Mouse (Mus musculus) CH12.LX (cell line): ENCODE results near the gene Homer3. TPM values are rescaled to one million over a fixed set of nuclear protein-coding genes. Genes with fewer than 3 reads are reported as not detected.

Experiments used
- DNase-seq: peaks from one replicate; pipeline ENCODE4 v3.0.0-alpha.2; 2013; ENCODE audit errors: extremely low read depth
- H3K27ac ChIP-seq: 2 replicates; pipeline ENCODE4 v1.5.1; 2012; ENCODE audit warnings: low read depth, mild to moderate bottlenecking, control low read depth, moderate library complexity; ENCODE audit not compliant: insufficient read depth
- H3K27me3 ChIP-seq: replicated peaks from 2 replicates; pipeline ENCODE3; 2012; ENCODE audit warnings: inconsistent platforms
- H3K36me3 ChIP-seq, 2 experiments: replicated peaks in 1 of 2; 2 replicates each; pipeline versions ENCODE3 to v1.6.1; 2012; ENCODE audit warnings: inconsistent platforms in 1 of 2, low read length in 1 of 2, mild to moderate bottlenecking in 1 of 2, mixed read lengths in 1 of 2, moderate library complexity in 1 of 2; ENCODE audit not compliant: control insufficient read depth in 1 of 2, insufficient read depth in 1 of 2
- H3K4me1 ChIP-seq, 2 experiments: 2 replicates each; pipeline ENCODE4 v1.6.1; 2012; ENCODE audit warnings: inconsistent platforms in 1 of 2, moderate library complexity in 1 of 2; ENCODE audit not compliant: insufficient read depth in 2 of 2, control insufficient read depth in 1 of 2
- H3K4me2 ChIP-seq: 2 replicates; pipeline ENCODE4 v1.6.1; 2012; ENCODE audit warnings: low read depth, mild to moderate bottlenecking, control low read depth; ENCODE audit not compliant: poor library complexity, insufficient read depth, severe bottlenecking
- H3K4me3 ChIP-seq, 3 experiments: fragments of 150-350 bp in 1 of 3; sonication (generic) in 1 of 3; replicated peaks in 1 of 3; 2 replicates each; pipeline versions ENCODE3 to v1.5.1; 2011 to 2012; ENCODE audit warnings: low read depth in 2 of 3, low read length in 2 of 3, mild to moderate bottlenecking in 2 of 3, moderate library complexity in 2 of 3, control low read depth in 1 of 3, improper control_type of control experiment in 1 of 3, inconsistent platforms in 1 of 3, mixed read lengths in 1 of 3; ENCODE audit not compliant: poor library complexity in 1 of 3
- H3K79me2 ChIP-seq: replicated peaks from 2 replicates; pipeline ENCODE4 v1.6.1; 2012; ENCODE audit warnings: mild to moderate bottlenecking, moderate library complexity; ENCODE audit not compliant: control insufficient read depth, poor library complexity, insufficient read depth, severe bottlenecking; ENCODE audit errors: extremely low read depth
- H3K9ac ChIP-seq: 2 replicates; pipeline ENCODE4 v1.6.1; 2012; ENCODE audit warnings: low read depth, mild to moderate bottlenecking, control low read depth, moderate library complexity; ENCODE audit not compliant: insufficient read depth
- H3K9me3 ChIP-seq: replicated peaks from 2 replicates; pipeline ENCODE3; 2012; ENCODE audit warnings: low read length, inconsistent platforms, mixed read lengths
- CTCF ChIP-seq, 2 experiments: IDR thresholded peaks in 1 of 2; conservative IDR thresholded peaks in 1 of 2; 2 replicates each; pipeline ENCODE4 v1.5.1; 2011 to 2012; ENCODE audit warnings: low read depth in 2 of 2, low read length in 2 of 2, improper control_type of control experiment in 1 of 2, inconsistent platforms in 1 of 2, mild to moderate bottlenecking in 1 of 2, moderate library complexity in 1 of 2
- MAFK ChIP-seq: IDR thresholded peaks from 2 replicates; pipeline ENCODE4 v1.6.1; 2011; ENCODE audit warnings: low read length, improper control_type of control experiment; ENCODE audit not compliant: insufficient replicate concordance
- POLR2AphosphoS2 ChIP-seq: IDR thresholded peaks from 2 replicates; pipeline ENCODE4 v1.6.1; 2011; ENCODE audit warnings: low read depth, low read length, improper control_type of control experiment
- RAD21 ChIP-seq: IDR thresholded peaks from 2 replicates; pipeline ENCODE4 v1.6.1; 2011; ENCODE audit warnings: low read depth, mild to moderate bottlenecking, low read length, improper control_type of control experiment, moderate library complexity
- SMC3 ChIP-seq: IDR thresholded peaks from 2 replicates; pipeline ENCODE4 v1.6.1; 2011; ENCODE audit warnings: low read depth, low read length, improper control_type of control experiment
- TCF12 ChIP-seq: IDR thresholded peaks from 2 replicates; pipeline ENCODE4 v1.6.1; 2014; ENCODE audit warnings: low read depth, mild to moderate bottlenecking, inconsistent platforms, low read length, improper control_type of control experiment
- USF2 ChIP-seq: conservative IDR thresholded peaks from 2 replicates; pipeline ENCODE4 v1.6.1; 2011; ENCODE audit warnings: low read depth, low read length, improper control_type of control experiment
- ZC3H11A ChIP-seq: IDR thresholded peaks from 2 replicates; pipeline ENCODE4 v1.6.1; 2012; ENCODE audit warnings: low read depth, mild to moderate bottlenecking, inconsistent platforms, low read length, improper control_type of control experiment
- ZKSCAN1 ChIP-seq: IDR thresholded peaks from 2 replicates; pipeline ENCODE4 v1.6.1; 2012; ENCODE audit warnings: low read depth, inconsistent platforms, low read length, improper control_type of control experiment, borderline replicate concordance
- dilution Hi-C: fragments of 300-500 bp; cut with MboI; formaldehyde crosslinking; loops from 2 replicates; pipeline ENCODE4 v1.14.3; 2020; ENCODE audit warnings: low sequenced_read_pairs; ENCODE audit not compliant: extremely low pct_unique_long_range_greater_than_20kb, extremely low pct_ligation_motif_present
- in situ Hi-C: fragments of 300-500 bp; cut with MboI; formaldehyde crosslinking; loops from 3 replicates; pipeline ENCODE4 v1.14.3; 2019; ENCODE audit warnings: low sequenced_read_pairs, low pct_ligation_motif_present, low pct_unique_long_range_greater_than_20kb, mixed read lengths
- polyA plus RNA-seq: library from polyadenylated mRNA; unstranded; fragments of >175 nt; gene quantifications from 2 replicates; pipeline ENCODE4 v1.2.1, GENCODE M21; 2012; ENCODE audit warnings: low read depth; ENCODE audit not compliant: insufficient read length
- total RNA-seq, 2 experiments: library from RNA; depleted of rRNA; stranded (reverse); fragments of 300-350 nt in 1 of 2; fragments of >200 nt in 1 of 2; gene quantifications; 2 replicates each; pipeline ENCODE4 v1.2.3; 2012 to 2014

Homer3 gene
- total and polyA plus RNA-seq, 3 experiments, result 9.0 to 14.0 (median 11.8) TPM

DNA sequence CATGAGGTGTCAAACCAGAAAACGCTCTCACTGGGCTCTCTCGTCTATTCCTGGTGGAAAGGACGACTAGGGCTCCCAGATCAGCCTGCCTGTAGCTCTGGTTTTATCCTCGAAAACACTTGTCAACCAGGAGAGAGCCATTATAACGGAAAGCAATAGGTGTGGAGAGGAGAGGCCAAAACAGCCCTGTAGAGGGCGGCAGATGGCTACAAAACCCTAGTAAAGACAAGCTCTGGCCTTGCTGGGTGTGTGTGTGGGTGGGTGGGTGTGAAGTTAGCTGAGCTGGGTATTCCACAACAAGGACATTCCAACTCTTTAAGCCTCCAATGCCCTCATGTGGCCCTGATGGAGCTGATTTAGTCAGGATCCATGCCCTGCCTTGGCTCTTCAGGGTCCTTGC lies 61.1 kb downstream of the Homer3 start:
- H3K4me2 ChIP-seq, result no peak overlapping the region
- H3K9me3 ChIP-seq, result no peaks in the 10 kb centered on the region
- H3K27me3 ChIP-seq, result no peaks in the 10 kb centered on the region
- dilution Hi-C loops, result no loop called here
- in situ Hi-C loops, result no loop called here
- TF ChIP-seq USF2 (no peak), CTCF (conservative IDR thresholded peaks at IDR 0.05 in 1 of 2, IDR thresholded peaks at IDR 0.05 in 1 of 2; ENCODE audit: low read depth in 2 of 2, low read length in 2 of 2) (peak in 1 of 2 experiments; percentile 65; a peak in 2 of 4 replicates), RAD21 (peak; percentile 55), POLR2AphosphoS2 (no peak), TCF12 (no peak), ZC3H11A (no peak), ZKSCAN1 (no peak), MAFK (no peak), SMC3 (peak; percentile 35; the same call in 1 of the 2 replicates)
- TF ChIP-seq, all 38 proteins: peak for 3
- peak; percentile 35 for DNase-seq
- H3K4me1 ChIP-seq, result peaks cover 14 to 29% of the 10 kb centered on the region in 2 experiments
- H3K9ac ChIP-seq, result no peak overlapping the region
- peaks cover 71 to 95% of the 10 kb centered on the region in 2 experiments for H3K36me3 ChIP-seq
- H3K79me2 ChIP-seq, result peaks cover 50% of the 10 kb centered on the region
- H3K4me3 ChIP-seq, result no peak overlapping the region
- H3K27ac ChIP-seq, result no peak overlapping the region

Other genes starting within 250 kb of the Homer3 start
Only the 20 nearest of the 27 such genes appear.
- gene Tm6sf2, start 209.9 kb upstream of the Homer3 start, total RNA-seq (2012; rRNA removed), result 1.9 and 2.4 TPM in 2 replicates
- gene Tm6sf2, start 209.9 kb upstream of the Homer3 start, total RNA-seq (2014; rRNA removed), result 0.22 and 0.40 TPM in 2 replicates
- gene Tm6sf2, start 209.9 kb upstream of the Homer3 start, polyA plus RNA-seq, result 1.8 and 2.6 TPM in 2 replicates
- 0.29 and 0.30 TPM in 2 replicates for gene Hapln4, start 199.4 kb upstream of the Homer3 start, total RNA-seq (2012; rRNA removed)
- 0.07 and 0.08 TPM in 2 replicates for gene Hapln4, start 199.4 kb upstream of the Homer3 start, total RNA-seq (2014; rRNA removed)
- 0.20 and 0.30 TPM in 2 replicates for gene Hapln4, start 199.4 kb upstream of the Homer3 start, polyA plus RNA-seq
- gene Ncan, start 162.0 kb upstream of the Homer3 start, total RNA-seq (2012; rRNA removed), result 2.1 and 2.6 TPM in 2 replicates
- gene Ncan, start 162.0 kb upstream of the Homer3 start, total RNA-seq (2014; rRNA removed), result 3.5 and 3.9 TPM in 2 replicates
- gene Ncan, start 162.0 kb upstream of the Homer3 start, polyA plus RNA-seq, result 5.3 and 6.0 TPM in 2 replicates
- 22.7 and 27.4 TPM in 2 replicates for gene Nr2c2ap, start 151.5 kb upstream of the Homer3 start, total RNA-seq (2012; rRNA removed)
- gene Nr2c2ap, start 151.5 kb upstream of the Homer3 start, total RNA-seq (2014; rRNA removed), result 15.6 and 16.4 TPM in 2 replicates
- gene Nr2c2ap, start 151.5 kb upstream of the Homer3 start, polyA plus RNA-seq, result 61.3 and 71.3 TPM in 2 replicates
- gene Rfxank, start 143.7 kb upstream of the Homer3 start, total RNA-seq (2012; rRNA removed), result 13.8 and 17.2 TPM in 2 replicates
- 10.5 and 13.4 TPM in 2 replicates for gene Rfxank, start 143.7 kb upstream of the Homer3 start, total RNA-seq (2014; rRNA removed)
- 9.5 and 12.3 TPM in 2 replicates for gene Rfxank, start 143.7 kb upstream of the Homer3 start, polyA plus RNA-seq
- 56.4 and 63.9 TPM in 2 replicates for gene Borcs8, start 143.3 kb upstream of the Homer3 start, total RNA-seq (2012; rRNA removed)
- gene Borcs8, start 143.3 kb upstream of the Homer3 start, total RNA-seq (2014; rRNA removed), result 22.2 and 28.7 TPM in 2 replicates
- 44.0 and 45.8 TPM in 2 replicates for gene Borcs8, start 143.3 kb upstream of the Homer3 start, polyA plus RNA-seq
- gene Mef2b, start 143.1 kb upstream of the Homer3 start, total RNA-seq (2012; rRNA removed), result 194 and 232 TPM in 2 replicates
- gene Mef2b, start 143.1 kb upstream of the Homer3 start, total RNA-seq (2014; rRNA removed), result 60.1 and 61.0 TPM in 2 replicates
- 130 and 168 TPM in 2 replicates for gene Mef2b, start 143.1 kb upstream of the Homer3 start, polyA plus RNA-seq
- gene Tmem161a, start 110.5 kb upstream of the Homer3 start, total RNA-seq (2012; rRNA removed), result 54.2 and 65.0 TPM in 2 replicates
- gene Tmem161a, start 110.5 kb upstream of the Homer3 start, total RNA-seq (2014; rRNA removed), result 68.2 and 73.6 TPM in 2 replicates
- 42.3 and 48.5 TPM in 2 replicates for gene Tmem161a, start 110.5 kb upstream of the Homer3 start, polyA plus RNA-seq
- gene Slc25a42, start 70.5 kb upstream of the Homer3 start, total RNA-seq (2012; rRNA removed), result 2.5 and 3.0 TPM in 2 replicates
- 0.63 and 0.80 TPM in 2 replicates for gene Slc25a42, start 70.5 kb upstream of the Homer3 start, total RNA-seq (2014; rRNA removed)
- gene Slc25a42, start 70.5 kb upstream of the Homer3 start, polyA plus RNA-seq, result 2.9 and 3.4 TPM in 2 replicates
- gene Sugp2, start 48.6 kb upstream of the Homer3 start, total RNA-seq (2012; rRNA removed), result 22.4 and 23.6 TPM in 2 replicates
- 9.4 and 10.0 TPM in 2 replicates for gene Sugp2, start 48.6 kb upstream of the Homer3 start, total RNA-seq (2014; rRNA removed)
- 20.1 and 21.4 TPM in 2 replicates for gene Sugp2, start 48.6 kb upstream of the Homer3 start, polyA plus RNA-seq
- 31.1 and 39.2 TPM in 2 replicates for gene Armc6, start 48.4 kb upstream of the Homer3 start, total RNA-seq (2012; rRNA removed)
- 21.6 and 23.7 TPM in 2 replicates for gene Armc6, start 48.4 kb upstream of the Homer3 start, total RNA-seq (2014; rRNA removed)
- gene Armc6, start 48.4 kb upstream of the Homer3 start, polyA plus RNA-seq, result 20.0 and 20.7 TPM in 2 replicates
- gene Ddx49, start 19.7 kb downstream of the Homer3 start, total RNA-seq (2012; rRNA removed), result 76.6 and 77.3 TPM in 2 replicates
- gene Ddx49, start 19.7 kb downstream of the Homer3 start, total RNA-seq (2014; rRNA removed), result 58.9 and 64.9 TPM in 2 replicates
- 98.4 and 129 TPM in 2 replicates for gene Ddx49, start 19.7 kb downstream of the Homer3 start, polyA plus RNA-seq
- 204 and 243 TPM in 2 replicates for gene Cope, start 19.7 kb downstream of the Homer3 start, total RNA-seq (2012; rRNA removed)
- gene Cope, start 19.7 kb downstream of the Homer3 start, total RNA-seq (2014; rRNA removed), result 134 and 139 TPM in 2 replicates
- 148 and 191 TPM in 2 replicates for gene Cope, start 19.7 kb downstream of the Homer3 start, polyA plus RNA-seq
- 0.13 TPM in 1 of 2 replicates, not detected in the other for gene Cers1, start 32.9 kb downstream of the Homer3 start, total RNA-seq (2012; rRNA removed)
- gene Cers1, start 32.9 kb downstream of the Homer3 start, total RNA-seq (2014; rRNA removed), result not detected in 2 replicates
- not detected in 2 replicates for gene Cers1, start 32.9 kb downstream of the Homer3 start, polyA plus RNA-seq
- gene Gdf1, start 47.0 kb downstream of the Homer3 start, total RNA-seq (2012; rRNA removed), result 0.08 and 0.17 TPM in 2 replicates
- gene Gdf1, start 47.0 kb downstream of the Homer3 start, total RNA-seq (2014; rRNA removed), result not detected in 2 replicates
- 0.26 TPM in 1 of 2 replicates, not detected in the other for gene Gdf1, start 47.0 kb downstream of the Homer3 start, polyA plus RNA-seq
- 39.6 and 45.7 TPM in 2 replicates for gene Upf1, start 70.5 kb downstream of the Homer3 start, total RNA-seq (2012; rRNA removed)
- 27.0 and 31.1 TPM in 2 replicates for gene Upf1, start 70.5 kb downstream of the Homer3 start, total RNA-seq (2014; rRNA removed)
- gene Upf1, start 70.5 kb downstream of the Homer3 start, polyA plus RNA-seq, result 42.4 and 44.4 TPM in 2 replicates
- 0.08 and 0.13 TPM in 2 replicates for gene Comp, start 90.7 kb downstream of the Homer3 start, total RNA-seq (2012; rRNA removed)
- gene Comp, start 90.7 kb downstream of the Homer3 start, total RNA-seq (2014; rRNA removed), result not detected in 2 replicates
- 0.16 TPM in 1 of 2 replicates, not detected in the other for gene Comp, start 90.7 kb downstream of the Homer3 start, polyA plus RNA-seq
- gene Crtc1, start 156.8 kb downstream of the Homer3 start, total RNA-seq (2012; rRNA removed), result 1.8 and 2.0 TPM in 2 replicates
- 1.3 and 2.2 TPM in 2 replicates for gene Crtc1, start 156.8 kb downstream of the Homer3 start, total RNA-seq (2014; rRNA removed)
- gene Crtc1, start 156.8 kb downstream of the Homer3 start, polyA plus RNA-seq, result 8.2 and 8.6 TPM in 2 replicates
- gene Klhl26, start 194.1 kb downstream of the Homer3 start, total RNA-seq (2012; rRNA removed), result 10.2 and 15.6 TPM in 2 replicates
- 3.7 and 4.7 TPM in 2 replicates for gene Klhl26, start 194.1 kb downstream of the Homer3 start, total RNA-seq (2014; rRNA removed)
- 4.9 and 6.0 TPM in 2 replicates for gene Klhl26, start 194.1 kb downstream of the Homer3 start, polyA plus RNA-seq
- not detected in 2 replicates for gene Tmem59l, start 204.5 kb downstream of the Homer3 start, total RNA-seq (2012; rRNA removed)
- not detected in 2 replicates for gene Tmem59l, start 204.5 kb downstream of the Homer3 start, total RNA-seq (2014; rRNA removed)
- not detected in 2 replicates for gene Tmem59l, start 204.5 kb downstream of the Homer3 start, polyA plus RNA-seq